Mouse (Mus musculus): ENCODE measurements around the gene Whamm. TPM values are rescaled to one million over a fixed set of nuclear protein-coding genes. Genes with fewer than 3 reads are reported as not detected.

Gene Whamm
- total and polyA plus RNA-seq, 3 experiments = 5.4 to 13.3 (median 13.3) TPM

- dilution Hi-C loops (cut with MboI; ENCODE audit: extremely low pct_ligation_motif_present, extremely low pct_unique_long_range_greater_than_20kb, low sequenced_read_pairs) (no loop called here), in situ Hi-C loops (cut with MboI; ENCODE audit: low pct_ligation_motif_present, low pct_unique_long_range_greater_than_20kb, low sequenced_read_pairs) (no loop called here)
- Histone ChIP-seq H3K79me2 (replicated peaks; ENCODE audit: control insufficient read depth, extremely low read depth, insufficient read depth, poor library complexity, severe bottlenecking) (no peaks in the 10 kb centered on the region), H3K27me3 (replicated peaks) (peaks cover 64% of the 10 kb centered on the region), H3K9me3 (replicated peaks; ENCODE audit: low read length) (no peaks in the 10 kb centered on the region), H3K4me3 (replicated peaks in 1 of 3; ENCODE audit: low read depth in 2 of 3, low read length in 2 of 3, poor library complexity in 1 of 3) (no peak overlapping the region), H3K4me2 (ENCODE audit: insufficient read depth, low read depth, poor library complexity, severe bottlenecking) (no peak overlapping the region), H3K9ac (ENCODE audit: insufficient read depth, low read depth) (no peak overlapping the region), H3K4me1 (ENCODE audit: control insufficient read depth in 1 of 2, insufficient read depth in 2 of 2) (peaks cover 0 to 6% of the 10 kb centered on the region in 2 experiments; a peak in 2 of 4 replicates), H3K36me3 (replicated peaks in 1 of 2; ENCODE audit: control insufficient read depth in 1 of 2, insufficient read depth in 1 of 2, low read length in 1 of 2) (no peaks in the 10 kb centered on the region), H3K27ac (ENCODE audit: insufficient read depth, low read depth) (no peak overlapping the region)
- DNase-seq (ENCODE audit: extremely low read depth) = no peak
- TF ChIP-seq NELFE (IDR thresholded peaks at IDR 0.05; ENCODE audit: low read depth, low read length) (no peak), ETS1 (conservative IDR thresholded peaks at IDR 0.05; ENCODE audit: low read depth, low read length) (no peak), POLR2A (IDR thresholded peaks at IDR 0.05; ENCODE audit: low read depth, low read length) (no peak), GABPA (IDR thresholded peaks at IDR 0.05; ENCODE audit: insufficient replicate concordance, low read depth, low read length) (no peak), EP300 (IDR thresholded peaks at IDR 0.05; ENCODE audit: low read length) (no peak), SIN3A (IDR thresholded peaks at IDR 0.05; ENCODE audit: low read length) (no peak), MAFK (IDR thresholded peaks at IDR 0.05; ENCODE audit: insufficient replicate concordance, low read length) (no peak), ZMIZ1 (IDR thresholded peaks at IDR 0.05; ENCODE audit: low read depth, low read length) (no peak), ZC3H11A (IDR thresholded peaks at IDR 0.05; ENCODE audit: low read depth, low read length) (no peak), UBTF (IDR thresholded peaks at IDR 0.05; ENCODE audit: low read depth, low read length) (no peak), MYC (IDR thresholded peaks at IDR 0.05; ENCODE audit: low read depth, low read length) (no peak), USF1 (IDR thresholded peaks at IDR 0.05; ENCODE audit: low read depth, low read length) (no peak), CHD1 (IDR thresholded peaks at IDR 0.05; ENCODE audit: low read depth, low read length) (no peak), CHD2 (IDR thresholded peaks at IDR 0.05; ENCODE audit: low read length) (no peak), TCF12 (IDR thresholded peaks at IDR 0.05; ENCODE audit: low read depth, low read length) (no peak)
Measured at GRCm38 (mm10) chr7:81644551-81645235, 73.6 kb downstream of the Whamm start.

Other genes starting within 250 kb of the Whamm start
- gene Rps17, start 226.0 kb upstream of the Whamm start, total RNA-seq (2012; rRNA removed) = 5,063 and 5,120 TPM in 2 replicates
- gene Rps17, start 226.0 kb upstream of the Whamm start, total RNA-seq (2014; rRNA removed) = 4,582 and 5,238 TPM in 2 replicates
- 2,159 and 2,532 TPM in 2 replicates for gene Rps17, start 226.0 kb upstream of the Whamm start, polyA plus RNA-seq (2012; ENCODE audit: insufficient read length, low read depth)
- not detected in 2 replicates for gene Cpeb1, start 115.8 kb upstream of the Whamm start, total RNA-seq (2012; rRNA removed)
- gene Cpeb1, start 115.8 kb upstream of the Whamm start, total RNA-seq (2014; rRNA removed) = not detected in 2 replicates
- 0.12 and 0.26 TPM in 2 replicates for gene Cpeb1, start 115.8 kb upstream of the Whamm start, polyA plus RNA-seq (2012; ENCODE audit: insufficient read length, low read depth)
- gene Ap3b2, start 77.3 kb upstream of the Whamm start, total RNA-seq (2012; rRNA removed) = not detected in 2 replicates
- gene Ap3b2, start 77.3 kb upstream of the Whamm start, total RNA-seq (2014; rRNA removed) = not detected in 2 replicates
- not detected in 2 replicates for gene Ap3b2, start 77.3 kb upstream of the Whamm start, polyA plus RNA-seq (2012; ENCODE audit: insufficient read length, low read depth)
- gene BC048679, start 73.0 kb upstream of the Whamm start, total RNA-seq (2012; rRNA removed) = not detected in 2 replicates
- not detected in 2 replicates for gene BC048679, start 73.0 kb upstream of the Whamm start, total RNA-seq (2014; rRNA removed)
- not detected in 2 replicates for gene BC048679, start 73.0 kb upstream of the Whamm start, polyA plus RNA-seq (2012; ENCODE audit: insufficient read length, low read depth)
- 1.2 and 1.6 TPM in 2 replicates for gene Fsd2, start 4.3 kb upstream of the Whamm start, total RNA-seq (2012; rRNA removed)
- gene Fsd2, start 4.3 kb upstream of the Whamm start, total RNA-seq (2014; rRNA removed) = 0.18 and 0.26 TPM in 2 replicates
- gene Fsd2, start 4.3 kb upstream of the Whamm start, polyA plus RNA-seq (2012; ENCODE audit: insufficient read length, low read depth) = 0.54 and 0.56 TPM in 2 replicates
- 0.08 TPM in 1 of 2 replicates, not detected in the other for gene Homer2, start 136.3 kb downstream of the Whamm start, total RNA-seq (2012; rRNA removed)
- gene Homer2, start 136.3 kb downstream of the Whamm start, total RNA-seq (2014; rRNA removed) = not detected in 2 replicates
- gene Homer2, start 136.3 kb downstream of the Whamm start, polyA plus RNA-seq (2012; ENCODE audit: insufficient read length, low read depth) = not detected in 2 replicates
- 30.8 and 36.4 TPM in 2 replicates for gene Ramac, start 191.7 kb downstream of the Whamm start, total RNA-seq (2012; rRNA removed)
- 133 and 134 TPM in 2 replicates for gene Ramac, start 191.7 kb downstream of the Whamm start, total RNA-seq (2014; rRNA removed)
- 48.1 and 56.8 TPM in 2 replicates for gene Ramac, start 191.7 kb downstream of the Whamm start, polyA plus RNA-seq (2012; ENCODE audit: insufficient read length, low read depth)
- 52.5 and 53.2 TPM in 2 replicates for gene 3110040N11Rik, start 218.2 kb downstream of the Whamm start, total RNA-seq (2012; rRNA removed)
- gene 3110040N11Rik, start 218.2 kb downstream of the Whamm start, total RNA-seq (2014; rRNA removed) = 73.7 and 91.7 TPM in 2 replicates
- 58.6 and 70.4 TPM in 2 replicates for gene 3110040N11Rik, start 218.2 kb downstream of the Whamm start, polyA plus RNA-seq (2012; ENCODE audit: insufficient read length, low read depth)

All from CH12.LX (cell line).